Mouse (Mus musculus) heart, postnatal 0 days (tissue): ENCODE measurements around the gene Rgma. TPM values are rescaled to one million over a fixed set of nuclear protein-coding genes. Genes with fewer than 3 reads are reported as not detected.

Source experiments
- ATAC-seq: fragments of 200-750 bp; cut with Nextera tagmentation; 2 replicates; pipeline ENCODE4 v1.8.0; 2017; ENCODE audit warnings: low read depth, moderate number of reproducible peaks, moderate library complexity; ENCODE audit not compliant: insufficient read depth
- DNase-seq: peaks from one replicate; pipeline ENCODE4 v3.0.0-alpha.2; 2016; ENCODE audit warnings: low spot score
- H3K27ac ChIP-seq: fragments of 300-500 bp; sonication (generic); 2 replicates; pipeline ENCODE4 v1.5.1; 2014; ENCODE audit warnings: low read depth, mild to moderate bottlenecking
- H3K27me3 ChIP-seq: fragments of 300-500 bp; sonication (generic); 2 replicates; pipeline ENCODE4 v1.6.1; 2014; ENCODE audit warnings: low read length, mixed read lengths; ENCODE audit not compliant: control insufficient read depth, insufficient read depth
- H3K36me3 ChIP-seq: fragments of 300-500 bp; sonication (generic); replicated peaks from 2 replicates; pipeline ENCODE4 v1.6.1; 2014; ENCODE audit warnings: low read length, mixed read lengths; ENCODE audit not compliant: control insufficient read depth, insufficient read depth
- H3K4me1 ChIP-seq: fragments of 300-500 bp; sonication (generic); 2 replicates; pipeline ENCODE4 v1.6.1; 2014; ENCODE audit warnings: antibody characterized with exemption; ENCODE audit not compliant: control insufficient read depth, insufficient read depth
- H3K4me2 ChIP-seq: fragments of 300-500 bp; sonication (generic); 2 replicates; pipeline ENCODE4 v1.6.1; 2014; ENCODE audit warnings: low read depth, mild to moderate bottlenecking, low read length, moderate library complexity
- H3K4me3 ChIP-seq: fragments of 300-500 bp; sonication (generic); 2 replicates; pipeline ENCODE4 v1.5.1; 2014; ENCODE audit warnings: low read depth, low read length
- H3K9ac ChIP-seq: fragments of 300-500 bp; sonication (generic); replicated peaks from 2 replicates; pipeline ENCODE4 v1.6.1; 2014; ENCODE audit warnings: low read depth, low read length, mixed read lengths
- H3K9me3 ChIP-seq: fragments of 300-500 bp; sonication (generic); replicated peaks from 2 replicates; pipeline ENCODE4 v1.6.1; 2016; ENCODE audit warnings: low read length; ENCODE audit not compliant: control insufficient read depth
- CTCF ChIP-seq: IDR thresholded peaks from 2 replicates; pipeline ENCODE4 v1.5.1; 2016; ENCODE audit warnings: antibody characterized with exemption, control low read depth, low read depth
- EP300 ChIP-seq: IDR thresholded peaks from 2 replicates; pipeline ENCODE4 v1.6.1; 2016; ENCODE audit warnings: antibody characterized with exemption, low read depth
- WGBS: fragments of 180-500 bp; shearing (Covaris S2); extraction: QIAGEN DNeasy Blood & Tissue Kit; methylation state at CpG from one replicate; pipeline ENCODE4 v1.1.7; 2014; 5-methylcytosine and 5-hydroxymethylcytosine counted together
- polyA plus RNA-seq: library from polyadenylated mRNA; unstranded; fragments of >200 nt; fragmentation: Nextera tagmentation; extraction: Ambion mirVana; gene quantifications from 2 replicates; pipeline ENCODE4 v1.2.1, GENCODE M21; 2015
- total RNA-seq: library from RNA; depleted of rRNA; stranded (reverse); fragments of >200 nt; gene quantifications from 2 replicates; pipeline ENCODE4 v1.2.3, GENCODE M21; 2014; ENCODE audit warnings: low replicate concordance

Rgma gene
- total and polyA plus RNA-seq, 2 experiments from 2014 or later, result 2.7 to 10.2 TPM

DNA sequence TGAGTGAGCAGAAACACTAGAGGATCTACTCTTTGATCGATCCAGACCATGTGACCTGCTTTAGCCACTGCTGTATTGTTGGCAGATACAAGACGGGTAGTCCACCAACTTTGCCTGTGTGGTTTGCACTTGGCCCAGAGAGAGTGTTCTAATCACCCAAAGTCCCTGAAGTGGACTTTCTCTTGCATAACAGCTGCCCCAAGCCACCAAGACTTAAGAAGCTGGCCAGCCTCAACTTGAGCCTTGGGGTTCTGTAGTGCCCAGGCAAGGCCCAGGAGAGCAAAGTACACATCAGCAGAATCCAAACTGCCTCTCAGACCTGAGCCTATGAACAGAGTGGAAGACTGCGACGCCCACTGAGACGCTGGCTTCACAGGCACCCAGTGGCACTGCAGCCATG is 37.0 kb upstream of the Rgma start:
- 87% methylated on average over 5 of the region's 5 CpGs for WGBS
- Histone ChIP-seq H3K27ac (no peak overlapping the region), H3K9ac (no peak overlapping the region), H3K36me3 (no peaks in the 10 kb centered on the region), H3K9me3 (no peaks in the 10 kb centered on the region), H3K4me1 (peaks cover 9% of the 10 kb centered on the region; the same call in 1 of the 2 replicates), H3K4me3 (no peak overlapping the region), H3K4me2 (no peak overlapping the region), H3K27me3 (no peaks in the 10 kb centered on the region)
- ATAC-seq (no peak), DNase-seq (no peak)
- TF ChIP-seq CTCF (no peak), EP300 (no peak)

DNA sequence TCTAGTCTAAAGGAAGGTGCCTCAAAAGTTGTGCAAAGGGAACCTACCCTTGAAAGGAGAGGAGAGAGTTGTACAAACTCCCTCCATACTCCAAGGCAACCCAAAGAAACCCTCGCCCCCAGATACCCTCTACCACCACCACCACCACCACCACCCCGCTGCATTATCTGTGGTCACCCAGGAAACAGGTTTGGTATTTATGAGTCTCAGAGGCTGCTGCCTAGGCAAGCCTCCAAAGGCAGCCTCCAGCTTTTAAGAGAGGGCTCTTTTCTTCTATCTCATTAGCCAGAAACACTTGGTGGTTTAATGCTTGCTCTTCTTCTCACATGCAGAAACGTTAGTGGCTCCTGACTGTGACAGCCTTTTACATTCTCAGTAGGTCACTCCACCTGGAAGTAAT is 31.5 kb upstream of the Rgma start:
- Histone ChIP-seq H3K27ac (no peak overlapping the region), H3K36me3 (no peaks in the 10 kb centered on the region), H3K27me3 (0 out of 2 replicates have a peak, but pooled peaks cover 4% of the 10 kb centered on the region), H3K4me1 (no peaks in the 10 kb centered on the region), H3K4me3 (no peak overlapping the region), H3K9ac (no peak overlapping the region), H3K9me3 (no peaks in the 10 kb centered on the region), H3K4me2 (no peak overlapping the region)
- ATAC-seq (no peak), DNase-seq (no peak)
- WGBS, result 38% methylated on average over 3 of the region's 3 CpGs
- TF ChIP-seq CTCF, result no peak
- no peak for TF ChIP-seq EP300

DNA sequence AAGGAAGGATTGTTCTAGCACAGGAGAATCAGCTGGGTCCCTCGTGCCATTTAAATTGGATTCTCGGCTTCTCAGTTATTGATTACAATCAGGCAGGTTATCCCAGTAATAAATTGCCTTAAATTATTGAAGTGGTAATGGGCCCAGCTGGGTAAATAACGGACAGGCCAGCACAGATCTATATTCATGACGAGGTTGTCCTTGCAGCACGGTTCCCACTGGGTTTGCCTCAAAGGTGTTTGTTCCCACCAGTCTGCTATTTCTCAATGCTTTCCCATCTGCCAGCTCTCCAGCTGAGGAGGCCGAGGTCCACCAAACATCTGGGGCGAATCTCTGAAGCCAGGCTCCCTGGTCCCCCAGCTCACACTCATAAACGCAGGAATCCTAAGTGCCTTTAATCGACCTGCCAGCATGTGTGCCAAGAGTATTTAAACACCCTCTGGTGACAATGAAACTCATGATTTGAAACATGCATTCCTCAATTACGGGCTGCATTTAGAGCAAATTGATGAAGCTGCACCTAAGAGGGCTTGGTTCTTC is 26.7 kb upstream of the Rgma start:
- Histone ChIP-seq H3K9ac (no peak overlapping the region), H3K4me1 (peaks cover 9% of the 10 kb centered on the region; the same call in 1 of the 2 replicates), H3K4me2 (no peak overlapping the region), H3K27me3 (0 out of 2 replicates have a peak, but pooled peaks cover 4% of the 10 kb centered on the region), H3K4me3 (no peak overlapping the region), H3K36me3 (no peaks in the 10 kb centered on the region), H3K27ac (no peak overlapping the region), H3K9me3 (no peaks in the 10 kb centered on the region)
- peak; percentile 61 for ATAC-seq
- 29% methylated on average over 10 of the region's 10 CpGs for WGBS
- peak; percentile 34 for DNase-seq
- TF ChIP-seq EP300 (no peak), CTCF (no peak)

DNA sequence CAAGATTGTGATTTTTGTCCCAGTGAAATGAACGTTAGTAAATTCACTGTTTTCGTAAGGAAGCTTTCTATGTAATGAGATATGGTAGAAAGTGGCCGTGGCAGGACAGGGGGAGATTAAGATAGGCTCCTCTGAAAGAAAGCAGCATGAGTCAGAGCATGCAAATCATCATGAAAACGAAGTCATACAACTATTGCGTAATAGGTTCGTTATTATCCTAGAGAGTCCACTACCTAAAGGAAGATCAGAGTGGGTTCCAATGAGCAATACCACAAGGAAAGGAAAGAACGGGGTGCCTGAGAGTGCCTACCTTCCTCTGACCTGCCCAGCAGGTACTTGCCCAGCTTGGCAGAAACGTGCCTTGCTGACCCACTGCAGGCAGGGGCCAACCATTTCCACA is 26.2 kb upstream of the Rgma start:
- DNase-seq, result no peak
- H3K9me3 ChIP-seq, result no peaks in the 10 kb centered on the region
- H3K4me3 ChIP-seq, result no peak overlapping the region
- no peak overlapping the region for H3K4me2 ChIP-seq
- 0 out of 2 replicates have a peak, but pooled peaks cover 4% of the 10 kb centered on the region for H3K27me3 ChIP-seq
- H3K36me3 ChIP-seq, result no peaks in the 10 kb centered on the region
- H3K27ac ChIP-seq, result no peak overlapping the region
- peaks cover 9% of the 10 kb centered on the region; the same call in 1 of the 2 replicates for H3K4me1 ChIP-seq
- ATAC-seq, result no peak
- 42% methylated on average over 8 of the region's 8 CpGs for WGBS
- no peak overlapping the region for H3K9ac ChIP-seq
- TF ChIP-seq EP300, result no peak
- no peak for TF ChIP-seq CTCF

DNA sequence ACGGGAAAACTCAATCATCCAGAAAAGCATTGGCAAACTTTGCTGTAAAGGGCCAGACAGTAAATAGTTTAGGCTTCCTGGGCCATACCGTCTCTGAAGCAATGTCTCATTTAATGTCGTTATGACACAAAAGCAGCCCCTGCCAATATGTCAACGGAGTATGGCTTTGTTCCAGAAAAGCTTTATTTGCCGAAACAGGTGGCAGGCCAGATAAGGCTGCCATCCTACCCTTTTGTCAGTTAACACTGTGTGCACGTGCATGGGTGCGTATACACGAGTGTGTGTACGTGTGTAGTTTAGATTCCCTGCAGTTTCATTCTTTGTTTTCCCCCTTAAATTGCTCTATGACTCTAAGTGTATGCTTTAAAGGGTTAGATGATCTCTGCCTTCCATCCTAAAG is 20.1 kb upstream of the Rgma start:
- no peak for TF ChIP-seq CTCF
- TF ChIP-seq EP300, result no peak
- Histone ChIP-seq H3K27me3 (no peaks in the 10 kb centered on the region), H3K4me1 (no peaks in the 10 kb centered on the region; the same call in 1 of the 2 replicates), H3K4me2 (no peak overlapping the region), H3K4me3 (no peak overlapping the region), H3K27ac (no peak overlapping the region), H3K9ac (no peak overlapping the region), H3K36me3 (no peaks in the 10 kb centered on the region), H3K9me3 (no peaks in the 10 kb centered on the region)
- 51% methylated on average over 9 of the region's 9 CpGs for WGBS
- ATAC-seq (no peak), DNase-seq (no peak)

DNA sequence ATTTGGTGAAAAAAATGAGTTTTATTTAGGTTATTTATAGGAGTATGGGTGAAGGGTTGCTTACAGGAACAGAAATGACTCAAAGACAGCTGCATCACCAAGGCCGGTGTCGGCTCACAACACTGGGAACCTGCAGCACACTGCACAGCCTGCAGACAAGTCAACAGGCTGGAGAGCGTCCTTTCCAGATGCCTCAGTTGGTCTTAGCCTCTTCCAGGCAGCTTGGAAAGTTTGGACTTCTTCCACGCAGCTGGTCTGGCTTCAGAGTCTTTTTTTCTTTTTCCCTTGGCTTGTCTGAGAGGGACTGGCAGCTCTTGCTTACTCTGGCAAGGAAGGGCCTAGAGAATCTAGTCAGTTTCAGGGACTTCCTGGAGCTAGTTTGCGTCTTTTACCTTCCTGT is 18.4 kb upstream of the Rgma start:
- no peak for ATAC-seq

More for the DNA sequence above, 18.4 kb upstream of the Rgma start:
- H3K9ac ChIP-seq, result no peak overlapping the region
- no peaks in the 10 kb centered on the region for H3K4me1 ChIP-seq
- H3K4me3 ChIP-seq, result no peak overlapping the region
- no peak for DNase-seq
- no peak for TF ChIP-seq EP300
- no peak for TF ChIP-seq CTCF
- 84% methylated on average over 5 of the region's 5 CpGs for WGBS
- H3K27me3 ChIP-seq, result no peaks in the 10 kb centered on the region
- H3K9me3 ChIP-seq, result no peaks in the 10 kb centered on the region
- no peak overlapping the region for H3K27ac ChIP-seq
- H3K4me2 ChIP-seq, result no peak overlapping the region
- H3K36me3 ChIP-seq, result no peaks in the 10 kb centered on the region
